Mouse (Mus musculus): Measurements from ENCODE around the gene Hs1bp3. TPM values are rescaled to one million over a fixed set of nuclear protein-coding genes. Genes with fewer than 3 reads are reported as not detected.
A peak's percentile ranks its signal among the peaks of the same experiment; 100 is the strongest.

Gene Hs1bp3
- polyA plus RNA-seq, 2 experiments, result 12.6 to 16.7 TPM

DNA sequence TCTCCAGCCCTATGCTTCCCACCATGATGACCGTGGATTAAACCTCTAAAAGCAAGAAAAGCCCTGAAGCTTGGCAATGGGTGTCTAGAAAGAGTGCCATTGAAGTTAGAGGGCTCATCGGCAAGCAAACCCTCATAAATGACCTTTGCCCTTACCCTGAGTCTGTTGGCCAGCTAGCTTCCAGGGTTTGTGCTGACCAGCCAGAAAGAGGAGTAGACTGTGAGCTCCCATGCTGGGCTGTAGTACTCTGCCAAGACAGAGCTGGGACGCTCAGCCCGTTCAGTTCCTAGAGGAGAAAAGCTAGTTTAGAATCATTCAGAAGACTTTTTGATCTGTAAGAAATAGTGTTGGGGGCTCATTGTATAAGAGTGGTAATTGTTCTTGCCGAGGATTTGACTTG, 60.5 kb downstream of the Hs1bp3 start:
- 84% methylated on average over 5 of the region's 5 CpGs for WGBS
- TF ChIP-seq POLR2A (IDR thresholded peaks at IDR 0.05; ENCODE audit: borderline replicate concordance, extremely low read depth, insufficient read depth, insufficient read length), result no peak

DNA sequence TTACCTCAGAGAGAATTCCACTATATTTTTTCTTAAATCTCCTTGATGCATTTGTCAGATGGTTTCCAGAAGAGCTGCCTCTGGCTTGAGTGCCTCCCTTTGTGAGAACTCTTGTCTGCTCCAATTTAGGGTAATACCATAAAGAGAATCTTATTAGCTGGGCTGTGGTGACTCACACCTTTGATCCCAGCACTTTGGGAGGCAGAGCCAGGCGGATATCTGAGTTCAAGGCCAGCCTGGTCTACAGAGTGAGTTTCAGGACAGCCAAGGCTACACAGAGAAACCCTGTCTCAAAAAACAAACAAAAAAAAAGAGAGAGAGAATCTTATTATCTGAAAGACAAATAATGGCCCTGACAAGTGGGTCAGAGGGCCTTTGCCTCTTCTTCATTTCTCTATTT, 63.9 kb downstream of the Hs1bp3 start:
- 63% methylated on average over 1 of the region's 1 CpGs for WGBS
- H3K27ac ChIP-seq (replicated peaks; ENCODE audit: low read depth, low read length), result no peak overlapping the region

More for the DNA sequence above, 60.5 kb downstream of the Hs1bp3 start:
- H3K4me1 ChIP-seq (ENCODE audit: control insufficient read depth, insufficient read depth, low read length), result peaks cover 11% of the 10 kb centered on the region
- no peak overlapping the region for H3K9ac ChIP-seq (ENCODE audit: low read depth, low read length, severe bottlenecking)
- H3K4me2 ChIP-seq (replicated peaks; ENCODE audit: low read depth, low read length, severe bottlenecking), result no peak overlapping the region
- no peaks in the 10 kb centered on the region for H3K9me3 ChIP-seq (ENCODE audit: control insufficient read depth, low read length)
- H3K36me3 ChIP-seq (ENCODE audit: control insufficient read depth, insufficient read depth, low read length), result no peaks in the 10 kb centered on the region
- DNase-seq (ENCODE audit: low spot score) (no peak), ATAC-seq (ENCODE audit: low FRiP score, low read depth) (no peak)
- H3K4me3 ChIP-seq (replicated peaks; ENCODE audit: low read length), result no peak overlapping the region
- H3K27ac ChIP-seq (replicated peaks; ENCODE audit: low read depth, low read length), result no peak overlapping the region
- H3K27me3 ChIP-seq (ENCODE audit: control insufficient read depth, insufficient read depth, low read length), result no peaks in the 10 kb centered on the region

DNA sequence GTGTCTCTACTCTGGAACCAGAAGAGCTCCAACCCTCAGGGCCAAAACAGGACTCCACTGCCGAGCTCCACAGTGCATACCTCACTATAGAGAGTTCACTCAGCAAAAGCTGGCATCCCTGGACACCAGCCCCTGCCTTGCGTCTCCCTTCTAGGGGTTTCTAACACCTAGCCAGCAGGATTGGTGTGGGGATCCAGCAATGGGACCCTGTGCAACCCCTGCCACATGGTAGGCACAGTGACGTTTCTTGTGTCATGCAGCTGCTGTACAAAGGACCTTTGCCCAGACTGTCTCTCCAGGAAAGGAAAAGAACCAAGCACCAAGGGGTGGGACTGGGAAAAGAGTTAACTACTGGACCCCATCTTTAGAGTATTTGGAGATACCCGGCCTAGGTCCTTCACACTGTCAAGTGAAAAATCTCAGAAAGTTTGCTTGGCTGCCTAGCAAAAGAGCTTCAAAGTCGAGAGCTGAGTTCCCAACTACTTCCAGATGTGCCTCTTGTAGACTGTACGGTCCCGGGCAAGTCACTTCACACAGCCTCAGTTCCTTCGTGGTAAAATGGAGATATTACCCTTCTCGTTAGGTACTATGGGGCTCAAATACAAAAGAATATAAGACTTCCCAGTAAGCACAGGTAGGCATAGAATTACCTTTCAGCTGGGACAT, 64.9 kb downstream of the Hs1bp3 start:
- no peaks in the 10 kb centered on the region for H3K36me3 ChIP-seq (ENCODE audit: control insufficient read depth, insufficient read depth, low read length)
- no peaks in the 10 kb centered on the region for H3K9me3 ChIP-seq (ENCODE audit: control insufficient read depth, low read length)
- H3K4me3 ChIP-seq (replicated peaks; ENCODE audit: low read length), result no peak overlapping the region
- ATAC-seq (ENCODE audit: low FRiP score, low read depth), result no peak
- H3K4me2 ChIP-seq (replicated peaks; ENCODE audit: low read depth, low read length, severe bottlenecking), result no peak overlapping the region
- peak overlapping the region; percentile 75 for H3K27ac ChIP-seq (replicated peaks; ENCODE audit: low read depth, low read length)
- no peak for TF ChIP-seq POLR2A (IDR thresholded peaks at IDR 0.05; ENCODE audit: borderline replicate concordance, extremely low read depth, insufficient read depth, insufficient read length)
- WGBS, result 22% methylated on average over 9 of the region's 9 CpGs
- peak; percentile 61 for DNase-seq (ENCODE audit: low spot score)
- no peak overlapping the region for H3K9ac ChIP-seq (ENCODE audit: low read depth, low read length, severe bottlenecking)
- peaks cover 19% of the 10 kb centered on the region for H3K4me1 ChIP-seq (ENCODE audit: control insufficient read depth, insufficient read depth, low read length)
- H3K27me3 ChIP-seq (ENCODE audit: control insufficient read depth, insufficient read depth, low read length), result no peaks in the 10 kb centered on the region

More for the DNA sequence above, 63.9 kb downstream of the Hs1bp3 start:
- Histone ChIP-seq H3K4me3 (replicated peaks; ENCODE audit: low read length) (no peak overlapping the region), H3K9ac (ENCODE audit: low read depth, low read length, severe bottlenecking) (no peak overlapping the region), H3K27me3 (ENCODE audit: control insufficient read depth, insufficient read depth, low read length) (no peaks in the 10 kb centered on the region), H3K4me2 (replicated peaks; ENCODE audit: low read depth, low read length, severe bottlenecking) (no peak overlapping the region), H3K9me3 (ENCODE audit: control insufficient read depth, low read length) (no peaks in the 10 kb centered on the region), H3K36me3 (ENCODE audit: control insufficient read depth, insufficient read depth, low read length) (no peaks in the 10 kb centered on the region), H3K4me1 (ENCODE audit: control insufficient read depth, insufficient read depth, low read length) (peaks cover 19% of the 10 kb centered on the region)
- no peak for TF ChIP-seq POLR2A (IDR thresholded peaks at IDR 0.05; ENCODE audit: borderline replicate concordance, extremely low read depth, insufficient read depth, insufficient read length)
- no peak for ATAC-seq (ENCODE audit: low FRiP score, low read depth)
- no peak for DNase-seq (ENCODE audit: low spot score)

DNA sequence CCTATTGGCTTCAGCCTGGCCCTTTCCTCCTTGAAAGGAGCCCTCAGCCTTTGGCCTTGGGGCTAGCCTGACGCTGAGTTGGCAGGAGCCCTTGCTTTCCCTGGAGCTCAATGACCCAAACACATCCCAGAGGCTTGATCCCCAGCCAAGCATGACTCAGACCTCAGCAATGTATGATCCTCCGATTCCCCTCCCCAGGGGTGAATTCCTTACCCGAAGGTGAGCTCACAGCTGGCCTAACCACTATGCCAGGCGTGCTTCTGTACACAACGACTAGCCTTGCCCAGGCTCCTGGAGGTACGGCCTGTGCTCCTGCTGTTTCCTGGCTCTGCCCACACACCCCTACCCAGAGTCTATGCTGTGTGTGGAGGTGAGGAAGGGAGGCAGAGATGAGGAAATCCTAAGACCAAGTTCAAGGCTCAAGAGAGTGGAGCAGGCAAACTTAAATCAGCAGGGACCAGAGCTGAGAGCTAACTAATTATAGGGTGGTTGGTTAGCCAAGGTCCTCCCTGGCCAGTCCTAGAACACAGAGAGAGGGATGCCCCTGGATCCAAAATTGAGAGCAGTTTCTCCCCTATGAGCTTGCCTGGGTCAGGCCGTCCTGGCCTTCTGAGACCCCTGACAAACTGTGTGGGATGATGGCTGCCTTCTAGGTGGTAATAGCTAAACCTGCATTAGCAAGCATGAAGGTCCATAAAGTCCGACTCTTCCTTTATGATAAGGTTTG, 66.7 kb downstream of the Hs1bp3 start:
- no peak for TF ChIP-seq POLR2A (IDR thresholded peaks at IDR 0.05; ENCODE audit: borderline replicate concordance, extremely low read depth, insufficient read depth, insufficient read length)
- WGBS, result 37% methylated on average over 8 of the region's 8 CpGs
- DNase-seq (ENCODE audit: low spot score) (peak; percentile 76), ATAC-seq (ENCODE audit: low FRiP score, low read depth) (peak; percentile 56)
- no peak overlapping the region for H3K27ac ChIP-seq (replicated peaks; ENCODE audit: low read depth, low read length)
- no peak overlapping the region for H3K9ac ChIP-seq (ENCODE audit: low read depth, low read length, severe bottlenecking)
- no peaks in the 10 kb centered on the region for H3K27me3 ChIP-seq (ENCODE audit: control insufficient read depth, insufficient read depth, low read length)
- peaks cover 19% of the 10 kb centered on the region for H3K4me1 ChIP-seq (ENCODE audit: control insufficient read depth, insufficient read depth, low read length)
- H3K4me3 ChIP-seq (replicated peaks; ENCODE audit: low read length), result no peak overlapping the region
- no peaks in the 10 kb centered on the region for H3K36me3 ChIP-seq (ENCODE audit: control insufficient read depth, insufficient read depth, low read length)
- H3K9me3 ChIP-seq (ENCODE audit: control insufficient read depth, low read length), result no peaks in the 10 kb centered on the region
- no peak overlapping the region for H3K4me2 ChIP-seq (replicated peaks; ENCODE audit: low read depth, low read length, severe bottlenecking)

DNA sequence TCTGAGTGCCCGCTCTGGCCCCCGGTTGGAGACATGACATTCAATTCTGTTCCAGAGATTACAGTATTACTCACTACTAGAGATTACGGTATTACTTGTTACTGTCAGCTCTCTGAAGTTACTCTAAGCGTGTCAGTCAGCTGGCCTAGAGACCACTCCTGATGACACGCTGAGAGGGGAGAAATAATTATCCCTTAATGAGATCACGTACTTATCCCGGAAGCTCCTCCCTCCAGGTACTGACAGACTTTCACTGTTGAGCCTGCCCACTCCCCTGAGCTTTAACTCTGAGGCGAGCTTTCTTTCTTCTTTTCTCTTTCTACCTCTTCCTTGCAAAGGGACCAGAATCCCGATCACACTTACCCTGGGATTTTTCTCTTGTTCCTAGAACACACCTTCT, 67.7 kb downstream of the Hs1bp3 start:
- H3K4me2 ChIP-seq (replicated peaks; ENCODE audit: low read depth, low read length, severe bottlenecking), result no peak overlapping the region
- 66% methylated on average over 9 of the region's 9 CpGs for WGBS
- no peak overlapping the region for H3K9ac ChIP-seq (ENCODE audit: low read depth, low read length, severe bottlenecking)
- no peaks in the 10 kb centered on the region for H3K9me3 ChIP-seq (ENCODE audit: control insufficient read depth, low read length)
- H3K27ac ChIP-seq (replicated peaks; ENCODE audit: low read depth, low read length), result no peak overlapping the region
- H3K4me3 ChIP-seq (replicated peaks; ENCODE audit: low read length), result no peak overlapping the region
- no peak for ATAC-seq (ENCODE audit: low FRiP score, low read depth)
- no peak for DNase-seq (ENCODE audit: low spot score)
- H3K36me3 ChIP-seq (ENCODE audit: control insufficient read depth, insufficient read depth, low read length), result no peaks in the 10 kb centered on the region
- H3K27me3 ChIP-seq (ENCODE audit: control insufficient read depth, insufficient read depth, low read length), result no peaks in the 10 kb centered on the region
- no peak for TF ChIP-seq POLR2A (IDR thresholded peaks at IDR 0.05; ENCODE audit: borderline replicate concordance, extremely low read depth, insufficient read depth, insufficient read length)
- H3K4me1 ChIP-seq (ENCODE audit: control insufficient read depth, insufficient read depth, low read length), result peaks cover 22% of the 10 kb centered on the region

Measured in limb, embryonic 14.5 days (tissue).